Mouse (Mus musculus) lung, adult 2 months (tissue): Measurements from ENCODE around the gene Nxph3.
A peak's percentile ranks its signal among the peaks of the same experiment; 100 is the strongest.

Experiments
- CTCF ChIP-seq: fragments of 200-500 bp; IDR thresholded peaks from 2 replicates; pipeline ENCODE4 v1.5.1; 2011; ENCODE audit warnings: mild to moderate bottlenecking, low read length, control low read depth; ENCODE audit not compliant: insufficient read depth
- POLR2A ChIP-seq: fragments of 200-500 bp; IDR thresholded peaks from 2 replicates; pipeline ENCODE4 v1.6.1; 2011; ENCODE audit warnings: low read depth, mild to moderate bottlenecking, control low read depth, low read length, borderline replicate concordance; ENCODE audit errors: extremely low read depth

GRCm38 (mm10) chr11:95507041-95507716, 7.2 kb downstream of the Nxph3 start:
- TF ChIP-seq POLR2A: no peak
- peak; percentile 36; the same call in 1 of the 2 replicates for TF ChIP-seq CTCF
